Mouse (Mus musculus) brain, embryonic 14.5 days (tissue): ENCODE measurements at regions not wholly inside any gene's neighbourhood (a gene's known extent, or its start where the extent isn't known, plus 50 kb on each side); places are given as distances from the start of the nearest gene placed in this dataset.

Experiments
- CTCF ChIP-seq: fragments of 200-500 bp; IDR thresholded peaks from 2 replicates; pipeline ENCODE4 v1.5.1; 2012; ENCODE audit warnings: inconsistent platforms, mild to moderate bottlenecking, moderate library complexity, borderline replicate concordance; ENCODE audit not compliant: insufficient read depth, insufficient read length; ENCODE audit errors: extremely low read depth
- POLR2A ChIP-seq: fragments of 200-500 bp; IDR thresholded peaks from 2 replicates; pipeline ENCODE4 v1.6.1; 2012; ENCODE audit warnings: mild to moderate bottlenecking, inconsistent platforms, borderline replicate concordance; ENCODE audit not compliant: poor library complexity, insufficient read depth, insufficient read length, severe bottlenecking; ENCODE audit errors: extremely low read depth

DNA sequence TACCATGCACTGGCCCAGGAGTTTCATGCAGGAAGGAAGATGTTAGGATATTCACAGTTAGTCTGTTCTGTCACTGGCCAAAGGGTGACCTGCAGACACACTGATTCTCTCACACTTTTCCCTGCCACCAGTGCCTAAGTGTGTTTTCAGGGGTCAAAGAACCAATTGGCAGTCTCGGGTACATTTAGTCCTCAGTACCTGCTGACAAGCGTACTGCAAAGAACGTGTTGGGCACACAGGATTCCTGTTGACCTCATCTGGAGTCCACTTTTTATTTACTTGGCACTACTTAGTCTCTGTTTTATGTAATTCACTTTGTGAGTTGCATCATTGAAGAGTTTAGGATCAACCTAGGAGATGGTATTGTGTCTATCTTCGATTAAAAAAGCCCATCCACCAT is 579.8 kb downstream of the Fam19a2 start:
- no peak for TF ChIP-seq POLR2A
- no peak for TF ChIP-seq CTCF
